Mouse (Mus musculus) gastrocnemius, adult 2 months (tissue): ENCODE measurements around the gene Gemin7. TPM values are rescaled to one million over a fixed set of nuclear protein-coding genes. Genes with fewer than 3 reads are reported as not detected.

Source experiments
- DNase-seq: peaks from one replicate; pipeline ENCODE4 v3.0.0; 2022
- H3K27ac ChIP-seq: fragments of 200-600 bp; 2 replicates; pipeline ENCODE4 v1.8.1; 2022; ENCODE audit warnings: mild to moderate bottlenecking
- H3K4me3 ChIP-seq: fragments of 200-600 bp; 2 replicates; pipeline ENCODE4 v1.8.1; 2022; ENCODE audit warnings: mild to moderate bottlenecking, moderate library complexity
- CTCF ChIP-seq: fragments of 200-600 bp; IDR thresholded peaks from 2 replicates; pipeline ENCODE4 v1.8.1; 2022; ENCODE audit warnings: antibody characterized with exemption, mild to moderate bottlenecking, moderate library complexity
- intact Hi-C: fragments of 180-260 bp; cut with DNase I; formaldehyde crosslinking; loops from one replicate; pipeline ENCODE4 v1.15.1; 2025
- total RNA-seq, 2 experiments: library from RNA; stranded (reverse); gene quantifications; 2 replicates each; pipeline ENCODE4 v1.2.3; 2021

Gene Gemin7
- total RNA-seq, 2 experiments from 2014 or later, result 73.4 to 74.2 TPM

DNA sequence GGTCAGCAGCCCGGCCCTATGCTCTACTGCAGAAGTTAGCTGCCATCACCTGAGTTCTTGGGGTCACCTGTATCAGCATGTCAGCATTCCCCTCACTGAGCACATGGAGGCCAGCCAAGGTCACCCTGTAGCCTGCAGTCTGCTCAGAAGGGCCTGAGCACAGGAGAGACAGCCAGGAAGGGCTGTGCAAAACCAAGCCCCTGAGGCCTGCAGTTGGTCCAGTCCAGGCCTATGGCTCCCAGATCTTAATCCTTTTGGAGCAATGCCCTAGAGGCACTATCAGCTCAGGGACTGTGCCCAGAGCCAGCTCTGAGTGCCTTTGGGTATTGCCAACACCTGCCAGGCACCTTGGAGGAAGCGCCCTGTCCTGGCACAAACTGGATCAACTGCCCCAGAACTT lies 20.3 kb downstream of the Gemin7 start:
- peak; percentile 69 for DNase-seq
- H3K27ac ChIP-seq, result peak overlapping the region; percentile 98
- no peak for TF ChIP-seq CTCF
- peak overlapping the region; percentile 21; the same call in 1 of the 2 replicates for H3K4me3 ChIP-seq
- intact Hi-C loops, result no loop called here

DNA sequence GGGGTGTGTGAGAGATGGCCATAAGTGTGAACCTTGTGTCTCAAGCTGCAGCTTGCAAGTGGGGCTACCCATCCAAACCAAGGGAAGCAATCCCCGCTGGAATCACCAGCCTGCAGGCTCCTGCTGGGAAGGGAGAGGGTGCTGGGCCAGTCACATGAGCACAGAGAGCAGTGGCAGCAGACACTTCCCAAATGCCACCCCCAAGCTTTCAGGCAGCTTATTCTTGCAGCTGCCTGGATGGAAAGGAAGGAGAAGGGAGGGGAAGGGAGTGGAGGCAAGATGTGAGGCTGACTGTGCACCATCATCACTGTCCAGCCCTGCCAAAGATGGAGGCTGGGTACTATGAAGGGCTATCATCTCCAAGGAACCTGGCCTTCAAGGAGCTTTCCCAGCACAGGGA lies 23.2 kb downstream of the Gemin7 start:
- intact Hi-C loops, result no loop called here
- no peak for TF ChIP-seq CTCF
- H3K27ac ChIP-seq, result peak overlapping the region; percentile 40; the same call in 1 of the 2 replicates
- DNase-seq, result no peak
- H3K4me3 ChIP-seq, result no peak overlapping the region

DNA sequence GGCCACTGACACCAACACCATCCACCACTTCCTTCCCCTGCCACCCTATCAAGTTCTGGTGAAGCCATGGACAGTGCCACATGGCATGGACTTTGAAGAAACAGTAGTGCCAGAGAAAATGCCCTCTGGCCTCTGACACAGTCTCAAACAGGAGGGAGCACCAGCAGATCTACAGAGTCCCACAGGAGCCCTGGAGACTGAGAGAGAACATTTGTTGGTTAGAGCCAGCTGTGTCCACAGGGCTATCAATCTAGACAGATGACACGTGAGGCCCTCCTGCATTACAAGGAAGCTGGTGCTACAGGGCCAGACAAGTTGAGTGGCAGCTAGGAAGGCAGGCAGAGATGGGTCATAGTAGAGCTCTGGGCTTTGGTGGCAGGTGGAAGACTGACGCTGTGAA lies 25.0 kb downstream of the Gemin7 start:
- TF ChIP-seq CTCF, result no peak
- no peak for DNase-seq
- no peak overlapping the region for H3K4me3 ChIP-seq
- intact Hi-C loops, result no loop called here
- H3K27ac ChIP-seq, result peak overlapping the region; percentile 69; the same call in 1 of the 2 replicates

DNA sequence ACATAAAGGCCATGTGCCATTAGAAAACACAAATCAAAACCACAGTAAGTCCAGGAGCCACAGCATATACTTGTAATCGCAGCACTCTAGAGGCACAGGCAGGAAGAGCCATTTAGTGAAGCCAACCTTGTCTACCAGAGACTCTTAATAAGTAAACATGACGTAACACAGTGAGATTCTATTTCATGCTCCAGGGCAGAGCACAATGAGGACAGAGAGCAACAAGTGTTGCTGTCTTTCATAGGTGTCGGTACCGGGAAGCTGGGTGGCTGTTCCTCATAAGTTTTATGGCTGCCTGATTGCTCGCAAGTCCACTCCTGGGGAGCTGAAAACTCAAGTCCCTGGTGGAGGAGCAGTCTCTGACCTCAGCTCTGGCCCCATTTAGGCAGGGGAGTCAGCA lies 25.8 kb downstream of the Gemin7 start:
- no peak overlapping the region for H3K4me3 ChIP-seq
- no peak for TF ChIP-seq CTCF
- intact Hi-C loops, result no loop called here
- DNase-seq, result no peak
- H3K27ac ChIP-seq, result peak overlapping the region; percentile 69

DNA sequence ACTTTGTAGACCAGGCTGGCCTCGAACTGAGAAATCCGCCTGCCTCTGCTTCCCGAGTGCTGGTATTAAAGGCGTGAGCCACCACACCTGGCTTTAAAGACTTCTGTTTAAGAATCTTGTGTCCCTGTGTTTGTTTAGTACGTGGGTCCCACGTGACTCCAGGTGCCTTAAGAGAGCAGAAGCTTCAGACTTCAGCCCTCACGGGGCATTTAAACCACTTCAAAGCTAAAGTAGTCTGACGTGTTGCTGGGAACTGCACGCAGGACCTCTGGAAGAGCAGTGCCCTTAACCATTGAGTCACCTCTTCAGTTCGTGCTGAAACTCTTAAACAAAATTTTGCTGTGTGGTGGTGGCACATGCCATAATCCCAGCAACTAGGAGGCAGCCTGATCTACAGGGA lies 28.0 kb downstream of the Gemin7 start:
- intact Hi-C loops, result no loop called here
- DNase-seq, result no peak
- TF ChIP-seq CTCF, result no peak

DNA sequence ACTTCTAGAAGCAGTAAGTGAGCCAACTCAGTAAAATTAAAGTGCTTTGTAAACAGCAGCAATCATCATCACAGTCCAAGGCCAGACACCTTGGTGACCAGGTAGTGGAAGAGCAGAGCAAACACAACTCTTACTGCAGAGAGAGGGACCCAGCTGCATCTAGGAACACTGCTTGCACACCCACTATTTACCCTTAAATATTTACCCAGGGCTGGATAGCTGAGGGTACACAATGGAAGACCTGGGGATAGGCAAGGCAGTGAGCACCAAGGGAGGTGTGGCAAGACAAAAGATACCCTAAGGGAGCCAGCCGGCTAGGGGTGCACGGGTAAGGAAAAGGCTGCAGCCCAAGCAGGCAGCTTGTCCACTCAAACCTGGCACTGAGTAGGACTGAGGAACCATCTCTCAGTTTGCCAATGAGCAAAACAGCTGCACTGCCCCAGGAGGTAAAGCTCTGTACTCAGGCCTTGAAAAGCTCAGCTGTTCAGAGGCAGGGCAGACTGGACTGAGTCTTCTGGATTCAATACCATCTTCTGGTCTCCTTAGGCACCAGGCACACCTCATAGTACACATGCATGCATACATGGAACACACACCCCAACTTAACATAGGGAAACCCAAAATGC lies 29.9 kb downstream of the Gemin7 start:
- no peak overlapping the region for H3K4me3 ChIP-seq
- intact Hi-C loops, result no loop called here
- no peak for TF ChIP-seq CTCF
- DNase-seq, result no peak
- peak overlapping the region; percentile 35; the same call in 1 of the 2 replicates for H3K27ac ChIP-seq

More for the DNA sequence above, 28.0 kb downstream of the Gemin7 start:
- Histone ChIP-seq H3K27ac (no peak overlapping the region), H3K4me3 (no peak overlapping the region)

DNA sequence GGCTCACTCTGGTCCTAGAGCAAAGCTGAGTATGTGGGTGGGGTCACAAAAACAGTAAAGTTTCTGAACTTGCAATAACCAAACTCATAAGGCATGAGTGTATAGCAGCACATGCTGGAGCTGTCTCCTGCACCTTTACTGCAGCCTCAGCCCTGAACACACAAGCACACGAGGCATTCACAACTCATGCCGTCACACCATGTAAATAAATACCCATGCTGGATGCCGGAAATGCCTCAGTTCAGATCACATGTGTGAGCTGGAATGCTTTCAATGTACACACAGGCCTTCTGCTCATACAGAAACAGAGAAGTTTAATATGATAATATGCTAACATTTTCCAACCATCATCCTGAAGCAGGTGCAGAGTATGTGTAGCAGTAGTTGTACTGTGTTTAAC lies 31.4 kb downstream of the Gemin7 start:
- no peak for DNase-seq
- no peak overlapping the region for H3K4me3 ChIP-seq
- TF ChIP-seq CTCF, result no peak
- intact Hi-C loops, result no loop called here
- peak overlapping the region; percentile 40; the same call in 1 of the 2 replicates for H3K27ac ChIP-seq

DNA sequence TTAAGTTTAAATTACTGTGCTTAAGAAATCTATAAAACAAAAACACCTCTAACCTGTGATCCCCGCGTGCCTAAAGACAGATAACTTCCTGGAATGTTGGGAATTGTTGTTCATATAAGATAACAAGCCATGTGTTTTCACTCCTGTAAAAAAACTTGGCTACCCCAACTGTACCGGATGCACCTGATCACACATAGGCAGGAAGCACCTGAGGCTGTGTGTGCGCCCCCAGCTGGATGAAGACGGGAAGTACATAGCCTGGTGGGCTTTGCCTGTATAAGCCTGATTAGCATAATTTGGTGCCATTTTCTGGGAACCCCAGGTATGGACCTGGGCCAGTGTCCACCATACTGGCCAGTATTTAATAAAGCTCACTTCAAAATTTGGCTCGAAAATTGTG lies 33.8 kb downstream of the Gemin7 start:
- intact Hi-C loops, result no loop called here
- no peak for DNase-seq
- Histone ChIP-seq H3K4me3 (no peak overlapping the region), H3K27ac (no peak overlapping the region)
- TF ChIP-seq CTCF, result peak; percentile 56

DNA sequence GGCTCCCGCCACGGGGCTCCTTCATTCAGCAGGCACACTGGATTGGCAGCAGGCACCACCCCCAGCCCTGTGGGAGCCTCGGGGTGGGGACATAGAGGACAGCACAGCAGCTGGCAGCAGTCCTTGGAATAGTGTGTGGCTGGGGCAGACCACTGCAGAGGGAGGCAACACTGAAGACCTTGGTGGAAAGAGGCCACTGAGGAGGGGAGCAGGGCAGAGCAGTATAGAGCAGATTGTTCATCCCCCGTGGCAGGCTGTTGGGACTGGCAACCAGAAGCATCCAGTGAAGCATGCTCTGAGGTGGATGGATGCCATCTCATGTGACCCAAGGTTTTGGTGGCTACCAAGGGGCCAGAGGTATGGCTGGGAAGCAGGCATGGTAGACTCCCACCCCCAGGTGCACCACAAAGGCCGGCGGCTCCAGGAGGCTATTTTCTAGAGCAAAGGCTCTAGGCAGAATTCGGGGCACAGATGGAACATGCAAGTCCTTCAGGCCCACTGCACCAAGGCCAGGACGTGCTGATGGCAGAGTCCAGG lies 35.2 kb downstream of the Gemin7 start:
- intact Hi-C loops, result no loop called here
- Histone ChIP-seq H3K27ac (peak overlapping the region; percentile 84; the same call in 1 of the 2 replicates), H3K4me3 (no peak overlapping the region)
- no peak for TF ChIP-seq CTCF
- peak; percentile 48 for DNase-seq

DNA sequence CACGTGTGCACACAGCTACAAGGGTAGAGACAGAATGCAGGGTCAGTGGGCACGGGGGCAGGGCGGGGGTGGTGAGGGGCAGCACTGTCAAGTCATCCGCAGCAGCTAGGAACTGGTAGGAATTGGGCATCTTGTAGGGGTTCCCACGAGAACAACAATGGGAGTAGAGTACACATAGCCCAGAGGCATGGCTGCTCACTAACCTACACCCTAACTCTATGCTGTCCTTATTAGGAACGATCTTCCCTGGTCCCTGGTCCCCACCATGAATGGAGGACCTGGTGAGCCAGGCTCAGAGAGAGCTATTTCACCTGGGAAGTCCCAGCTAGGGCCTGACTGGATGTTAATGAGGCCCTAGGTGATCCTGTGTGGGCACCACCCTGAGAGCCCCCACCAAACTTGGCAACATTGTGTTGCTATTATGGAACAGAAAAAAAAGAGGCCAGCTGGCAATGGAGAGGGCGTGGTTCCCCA lies 35.7 kb downstream of the Gemin7 start:
- peak overlapping the region; percentile 84; the same call in 1 of the 2 replicates for H3K27ac ChIP-seq
- no peak for TF ChIP-seq CTCF
- no peak overlapping the region for H3K4me3 ChIP-seq
- intact Hi-C loops, result no loop called here
- DNase-seq, result no peak

DNA sequence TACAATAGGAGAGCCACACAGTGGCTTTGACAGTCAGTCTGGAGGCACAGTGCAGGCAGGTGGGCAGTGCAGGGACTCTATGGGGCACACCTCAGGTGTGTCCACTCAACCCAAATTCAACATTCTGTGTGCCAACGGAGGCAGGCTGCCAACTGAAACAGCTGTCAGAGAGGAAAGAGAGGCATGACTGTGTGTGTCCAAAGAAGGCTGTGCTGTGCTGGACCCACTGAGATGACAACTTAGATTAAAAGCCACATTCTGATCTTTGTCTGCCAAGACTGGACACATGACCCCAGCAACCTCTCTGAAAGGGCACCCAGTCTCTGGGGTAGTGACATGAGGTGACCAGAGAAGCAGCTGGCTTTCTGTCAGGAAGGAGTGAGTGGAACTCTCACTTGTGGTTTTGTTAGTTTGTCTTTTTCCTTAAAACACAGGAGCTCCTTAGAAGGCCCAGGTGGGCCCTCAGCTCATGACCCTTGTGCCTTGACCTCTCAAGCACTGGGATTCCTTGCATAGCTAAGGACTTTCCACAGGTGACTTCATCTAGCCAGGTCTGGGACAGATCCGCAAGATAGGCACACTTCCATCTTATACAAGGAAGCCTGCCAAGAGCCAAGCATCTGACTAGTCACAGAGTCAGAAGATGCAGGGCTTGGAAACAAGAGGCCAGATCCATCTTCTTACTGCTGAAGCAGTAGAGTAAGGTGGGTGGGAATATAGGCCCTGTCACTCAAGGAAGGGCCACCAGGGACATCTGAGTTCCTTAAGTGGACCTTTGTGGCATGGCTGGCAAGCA lies 36.4 kb downstream of the Gemin7 start:
- no peak overlapping the region for H3K4me3 ChIP-seq
- H3K27ac ChIP-seq, result peak overlapping the region; percentile 84
- peak; percentile 63 for DNase-seq
- no peak for TF ChIP-seq CTCF
- intact Hi-C loops, result no loop called here

DNA sequence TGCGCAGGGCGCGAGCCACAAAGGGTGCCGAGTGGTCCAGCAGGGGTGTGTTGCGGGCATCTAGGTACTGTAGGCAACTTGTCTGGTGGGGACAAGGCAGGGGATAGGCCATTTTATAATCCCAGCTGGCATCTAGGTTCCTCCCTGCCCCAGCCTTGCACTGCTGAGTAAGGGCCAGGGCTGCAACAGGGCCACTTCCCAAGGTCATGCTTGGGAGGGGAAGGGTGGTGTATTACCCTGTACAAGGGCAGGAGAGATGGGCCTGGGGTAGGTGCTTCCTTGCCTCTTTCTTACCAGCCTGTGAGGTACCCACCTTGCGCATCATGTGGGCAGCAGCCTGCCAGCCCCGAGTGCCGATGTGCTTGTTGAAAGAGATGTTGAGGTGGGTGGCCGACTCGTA lies 42.7 kb downstream of the Gemin7 start:
- Histone ChIP-seq H3K27ac (no peak overlapping the region), H3K4me3 (no peak overlapping the region)
- intact Hi-C loops, result no loop called here
- no peak for DNase-seq
- TF ChIP-seq CTCF, result no peak

DNA sequence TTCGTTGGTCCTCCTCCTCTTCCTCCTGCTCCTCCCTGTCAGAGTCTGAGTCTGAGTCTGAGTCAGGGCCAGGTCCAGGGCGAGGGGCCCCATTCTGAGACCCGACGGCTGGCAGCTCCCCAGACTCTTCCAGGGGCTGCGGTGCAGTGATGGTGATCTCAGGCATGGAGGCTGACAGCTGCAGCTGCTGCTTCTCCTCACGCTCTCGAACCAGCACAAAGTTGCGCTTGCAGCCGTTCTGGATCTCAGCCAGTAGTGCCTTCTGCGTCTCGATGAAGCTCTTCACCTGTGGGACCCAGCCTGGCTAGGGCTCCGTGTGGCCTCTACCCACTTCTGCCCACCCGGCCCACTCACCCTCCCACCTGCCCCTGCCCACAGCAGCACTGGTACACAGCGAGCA lies 45.2 kb downstream of the Gemin7 start:
- intact Hi-C loops, result no loop called here
- no peak for TF ChIP-seq CTCF
- Histone ChIP-seq H3K27ac (no peak overlapping the region), H3K4me3 (no peak overlapping the region)
- DNase-seq, result no peak
